Comparison of ENCODE assay signal across 25 mouse cellular contexts in genomic region chr1:152234716-152235115, GRCm38 (mm10).
"Had no signal": no experiment of that assay in that cellular context is flagged by ENCODE, and none has a peak within 500 bp of the region (broad histone marks: within the 10 kb centered on the region; RNA-seq: fewer than 3 reads in every experiment).

No protein-coding gene starts in this region.

- ATAC-seq: hindbrain, postnatal 0 days; intestine, embryonic 16.5 days; liver, embryonic 12.5 days had no signal

- H3K4me1 ChIP-seq: heart, embryonic 15.5 days; liver, embryonic 12.5 days had no signal

- H3K4me2 ChIP-seq: heart, embryonic 13.5 days; heart, embryonic 15.5 days; hindbrain, embryonic 15.5 days; kidney, embryonic 15.5 days; limb, embryonic 13.5 days; limb, embryonic 15.5 days; liver, embryonic 12.5 days had no signal

- H3K36me3 ChIP-seq: heart, embryonic 10.5 days; heart, embryonic 13.5 days; heart, embryonic 15.5 days; hindbrain, embryonic 15.5 days; kidney, embryonic 15.5 days; limb, embryonic 13.5 days; limb, embryonic 15.5 days; liver, embryonic 12.5 days had no signal

- H3K9ac ChIP-seq: heart, embryonic 13.5 days; heart, embryonic 15.5 days; hindbrain, embryonic 15.5 days; kidney, embryonic 15.5 days; limb, embryonic 13.5 days; limb, embryonic 15.5 days; liver, embryonic 12.5 days; liver, embryonic 14.5 days had no signal

- DNase-seq: gastrocnemius, postnatal 14 days; gastrocnemius, postnatal 36 days; heart, adult 18-20 months; heart, postnatal 14 days; heart, postnatal 36 days; kidney, adult 11 months; kidney, adult 2 months; kidney, adult 9 months; kidney, postnatal 14 days; kidney, postnatal 36 days; layer of hippocampus, adult 9-11 months; layer of hippocampus, postnatal 36 days; left cerebral cortex, postnatal 4 days had no signal

- H3K4me3 ChIP-seq: heart, embryonic 10.5 days; heart, embryonic 13.5 days; heart, embryonic 15.5 days; hindbrain, embryonic 15.5 days; kidney, embryonic 15.5 days; limb, embryonic 13.5 days; limb, embryonic 15.5 days; liver, embryonic 12.5 days had no signal

- H3K9me3 ChIP-seq: heart, embryonic 10.5 days; heart, embryonic 13.5 days; heart, embryonic 15.5 days; hindbrain, embryonic 15.5 days; kidney, embryonic 15.5 days; limb, embryonic 13.5 days; limb, embryonic 15.5 days; liver, embryonic 12.5 days had no signal

- H3K27me3 ChIP-seq: heart, embryonic 13.5 days; heart, embryonic 15.5 days; hindbrain, embryonic 15.5 days; kidney, embryonic 15.5 days; limb, embryonic 13.5 days; limb, embryonic 15.5 days; liver, embryonic 12.5 days had no signal

- H3K27ac ChIP-seq: heart, embryonic 10.5 days; heart, embryonic 13.5 days; heart, embryonic 15.5 days; hindbrain, embryonic 15.5 days; hindbrain, postnatal 0 days; kidney, embryonic 15.5 days; kidney, postnatal 0 days; limb, embryonic 13.5 days; limb, embryonic 15.5 days; liver, embryonic 12.5 days; liver, embryonic 14.5 days had no signal
